Mouse (Mus musculus) heart, postnatal 36 days (tissue): ENCODE measurements at regions not wholly inside any gene's neighbourhood (a gene's known extent, or its start where the extent isn't known, plus 50 kb on each side); places are given as distances from the start of the nearest gene placed in this dataset.

ENCODE experiments used
- DNase-seq, 2 experiments: peaks; one replicate each; pipeline ENCODE4 v3.0.0; 2021 to 2022
- intact Hi-C: fragments of 180-260 bp; cut with DNase I; formaldehyde crosslinking; loops from one replicate; pipeline ENCODE4 v1.15.1; 2025

DNA sequence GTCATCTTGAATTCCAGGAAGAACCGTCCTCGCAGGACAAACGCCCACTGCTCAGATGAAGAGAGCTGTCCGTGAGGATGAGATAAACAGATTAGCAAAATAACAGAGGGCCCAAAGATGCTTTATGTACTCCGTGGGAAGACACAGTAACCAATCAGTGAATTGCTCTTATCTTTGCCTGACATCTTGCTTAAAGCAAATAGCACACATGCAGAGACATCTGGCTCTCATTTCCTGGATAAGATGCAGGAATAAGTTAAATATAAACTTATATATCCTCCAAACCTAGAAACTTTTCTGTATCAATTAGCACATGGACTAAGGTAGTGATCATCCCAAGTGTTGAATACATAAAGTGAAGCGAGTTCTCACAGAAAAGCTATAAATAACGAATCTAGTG lies 169.3 kb downstream of the Gm5426 start:
- intact Hi-C loops, result no loop called here

DNA sequence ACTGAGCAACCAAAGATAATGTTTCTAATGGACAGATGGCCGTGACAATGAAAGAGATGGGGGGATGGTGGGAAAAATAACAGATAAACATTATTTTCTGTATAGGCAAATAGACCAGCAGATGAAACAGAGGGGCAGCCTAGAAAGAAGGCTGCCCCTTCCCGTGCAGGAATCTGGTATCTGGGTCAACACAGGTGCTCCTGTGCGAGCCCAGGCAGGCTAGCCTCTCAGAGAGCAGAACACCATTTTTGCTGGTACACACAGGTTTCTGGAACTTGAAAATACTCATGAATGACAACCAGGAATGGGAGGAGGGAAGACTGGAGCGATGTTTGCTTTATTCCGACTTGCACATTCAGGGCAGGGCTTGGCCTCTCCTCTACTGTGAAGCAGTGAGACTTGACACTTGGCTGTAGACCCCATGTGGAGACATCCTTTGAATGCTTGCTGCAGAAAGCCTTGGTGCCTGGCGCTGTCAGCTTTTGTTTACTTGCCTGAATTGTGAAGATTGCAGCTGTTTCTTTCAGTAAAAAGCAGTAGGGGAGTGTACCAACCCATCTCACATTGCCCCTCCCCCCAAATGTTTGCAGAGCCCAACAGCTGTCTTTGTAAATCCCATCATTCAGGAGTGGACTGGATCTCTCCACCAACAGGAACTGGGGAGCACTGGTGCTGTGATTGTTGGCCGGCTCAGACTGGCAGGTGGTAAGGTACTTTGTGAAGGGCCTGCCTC lies 172.5 kb downstream of the Gm5426 start:
- no peak for DNase-seq
- intact Hi-C loops, result no loop called here

More for the DNA sequence above, 169.3 kb downstream of the Gm5426 start:
- no peak for DNase-seq

DNA sequence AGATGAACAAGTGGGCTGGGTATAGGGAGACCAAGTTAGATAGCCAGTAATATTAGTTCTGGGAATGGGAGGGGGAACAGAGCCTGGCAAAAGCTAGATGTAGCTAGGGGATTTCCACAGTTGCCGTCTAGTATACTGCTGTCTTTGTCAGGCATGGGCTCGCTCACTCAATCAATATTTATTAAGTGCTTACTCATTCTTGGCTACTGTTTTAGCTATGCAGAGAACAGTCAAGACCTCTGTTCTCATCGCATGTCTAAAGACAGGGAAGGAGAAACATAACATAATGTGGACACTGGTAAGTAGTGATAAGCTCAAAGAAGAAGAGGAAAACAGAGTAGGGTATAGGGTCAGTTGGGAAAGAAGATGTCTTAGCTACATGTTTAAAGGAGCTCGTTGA lies 173.4 kb downstream of the Gm5426 start:
- DNase-seq, result no peak
- intact Hi-C loops, result no loop called here

DNA sequence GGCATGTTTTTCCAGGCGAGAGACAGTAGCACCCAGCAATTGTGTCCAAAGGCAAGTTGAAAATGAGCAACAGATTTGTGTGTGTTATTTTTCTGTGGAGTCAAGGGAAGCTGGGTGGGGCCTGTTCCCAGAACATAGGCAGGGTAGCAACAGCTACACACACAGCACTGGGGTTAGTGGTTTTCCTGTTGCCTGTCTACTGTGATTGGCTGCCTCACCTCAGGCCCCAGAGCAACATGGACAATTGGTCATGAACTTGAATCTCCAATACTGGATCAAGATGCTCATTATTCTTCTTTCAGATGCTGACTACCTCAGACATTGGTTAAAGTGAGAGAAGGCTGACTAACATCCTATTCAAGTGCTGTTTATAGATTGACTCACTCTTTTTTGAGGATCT lies 188.9 kb downstream of the Gm5426 start:
- no peak for DNase-seq
- intact Hi-C loops, result no loop called here

DNA sequence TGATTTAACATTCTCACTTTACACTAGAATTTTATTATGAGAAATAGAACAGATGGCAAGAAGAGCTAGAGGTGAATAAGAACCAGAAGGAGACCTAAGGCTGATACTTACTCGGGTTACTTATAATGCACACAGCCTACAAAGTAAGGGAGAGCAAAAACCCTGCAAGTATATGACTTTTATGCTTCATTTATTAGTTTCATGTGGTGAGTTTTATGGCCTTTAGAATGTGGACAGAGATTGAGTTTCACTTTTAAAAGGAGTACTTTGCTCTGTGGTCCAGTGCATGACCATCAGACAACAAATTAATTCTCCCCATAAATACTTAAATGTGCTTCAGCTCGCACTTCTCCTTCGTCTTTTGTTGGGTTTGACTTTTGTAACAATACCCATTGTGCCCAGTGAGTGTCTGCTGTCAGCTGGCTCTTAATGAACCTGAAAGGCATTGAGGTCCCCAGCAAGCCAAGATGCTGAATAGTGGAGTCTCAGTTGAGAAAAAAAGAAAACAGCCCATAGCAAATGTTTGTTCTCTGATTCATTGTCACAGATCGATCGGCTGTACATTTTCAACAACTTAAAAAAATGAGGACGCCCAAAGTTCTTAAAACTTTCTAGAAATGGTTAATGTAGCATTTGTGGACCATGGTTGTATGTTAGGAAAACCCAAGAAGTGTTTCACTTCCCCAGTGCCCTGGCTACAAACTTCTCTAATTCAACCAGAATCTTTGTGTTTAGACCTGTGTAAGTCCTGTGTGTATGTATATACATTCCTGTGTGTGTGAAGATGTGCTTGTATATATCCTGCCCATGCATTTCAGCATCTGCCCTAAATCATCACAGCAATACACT lies 194.5 kb downstream of the Gm5426 start:
- intact Hi-C loops, result loop anchor here (5.0 to 10.0 kb wide), 4 partner anchors 74 to 424 kb away; partner anchors contain the start of gene Btg1
- DNase-seq, result no peak

DNA sequence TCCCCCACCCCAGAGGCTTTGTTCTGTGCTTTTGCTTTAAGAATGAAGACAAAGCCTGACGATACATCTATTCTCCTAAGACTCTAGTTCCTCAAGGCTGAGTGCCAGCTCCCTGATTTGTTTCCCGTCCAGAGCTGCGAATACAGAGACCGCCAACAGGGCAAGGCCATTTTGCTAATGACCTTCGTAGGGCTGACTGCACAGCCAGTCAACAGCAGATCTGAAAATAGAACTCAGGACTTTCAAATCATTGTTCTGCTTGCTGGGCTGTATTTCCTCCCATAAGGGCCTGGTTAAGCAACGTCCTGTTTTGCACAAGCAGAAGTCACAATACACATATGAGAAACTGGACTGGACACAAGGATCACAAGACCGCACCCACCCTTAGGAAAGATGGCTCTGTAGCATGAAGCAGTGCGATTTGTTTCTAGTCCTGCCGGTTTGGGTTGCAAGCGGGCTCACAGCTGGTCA lies 196.4 kb downstream of the Gm5426 start:
- peak; percentile 63 to 69 for DNase-seq
- intact Hi-C loops, result loop anchor here (2.0 to 10.0 kb wide), 5 partner anchors 75 to 422 kb away; partner anchors contain the start of gene Btg1

DNA sequence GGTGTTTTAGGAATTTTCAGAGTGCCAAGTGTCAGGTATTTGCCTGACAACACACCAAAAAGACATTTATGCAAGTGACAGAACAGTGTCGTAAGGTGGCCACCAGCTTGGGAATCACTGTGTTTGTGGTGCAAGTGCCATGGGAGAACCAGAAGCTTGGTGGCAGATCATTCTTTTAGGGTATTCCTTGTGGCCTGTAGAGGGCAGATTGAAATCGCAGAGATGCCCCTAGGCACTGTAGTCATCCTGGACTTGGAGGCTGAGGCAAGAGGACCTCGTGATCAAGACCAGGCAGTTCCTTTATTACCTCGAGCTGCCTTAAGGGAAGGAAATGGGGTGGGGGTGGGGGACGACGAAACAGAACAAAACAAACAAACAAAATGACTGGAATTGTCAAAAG lies 196.8 kb downstream of the Gm5426 start:
- intact Hi-C loops, result loop anchor here (2.0 to 10.0 kb wide), 5 partner anchors 76 to 422 kb away; partner anchors contain the start of gene Btg1
- no peak for DNase-seq

DNA sequence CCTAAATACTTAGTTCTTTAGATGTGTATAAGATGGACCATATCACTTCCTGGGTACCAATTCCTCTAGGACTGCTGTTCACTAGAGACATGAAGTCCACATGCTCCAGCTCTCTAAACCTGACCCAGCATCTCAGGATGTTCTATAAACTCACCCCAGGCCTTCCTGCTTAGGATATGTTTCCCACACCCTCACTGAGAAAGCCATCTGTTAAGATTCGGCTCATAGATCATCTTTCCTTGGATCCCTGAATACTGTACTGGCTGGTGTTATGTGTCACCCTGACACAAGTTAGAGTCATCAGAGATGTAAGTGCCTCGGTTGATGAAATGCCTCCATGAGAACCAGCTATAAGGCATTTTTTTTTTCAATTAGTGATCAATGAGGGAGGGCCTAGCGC lies 199.9 kb downstream of the Gm5426 start:
- intact Hi-C loops, result loop anchor here (10.0 kb wide), 1 partner anchor 419 kb away; no protein-coding TSS in a partner anchor
- DNase-seq, result no peak

DNA sequence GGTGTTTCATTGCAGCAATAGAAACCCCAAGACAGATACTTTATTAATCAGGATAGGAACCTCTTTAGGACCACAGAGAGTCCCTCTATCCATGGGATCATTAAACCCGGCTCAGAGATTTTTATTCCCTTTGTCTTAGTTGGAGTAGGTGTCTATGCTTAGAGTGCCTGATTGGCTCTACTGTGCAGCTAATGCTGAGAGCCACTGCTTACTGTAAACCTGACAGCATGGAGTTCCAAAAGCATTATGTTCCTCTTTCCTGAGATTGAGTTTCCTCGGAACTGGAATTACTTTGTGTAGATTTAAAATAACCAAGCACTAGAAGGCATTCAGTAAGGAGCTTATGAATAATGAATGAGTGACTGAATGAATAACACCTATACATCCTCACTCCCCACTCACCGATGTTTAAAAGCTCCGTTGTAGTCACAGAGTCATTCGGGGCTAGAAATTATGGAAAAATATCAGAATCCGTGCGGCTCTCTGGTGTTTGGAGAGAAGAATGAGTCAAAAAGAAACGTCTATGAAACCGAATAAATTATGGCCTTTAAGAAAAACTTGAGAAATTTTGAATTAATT lies 200.8 kb downstream of the Gm5426 start:
- no peak for DNase-seq
- intact Hi-C loops, result loop anchor here (10.0 kb wide), 1 partner anchor 418 kb away; no protein-coding TSS in a partner anchor

DNA sequence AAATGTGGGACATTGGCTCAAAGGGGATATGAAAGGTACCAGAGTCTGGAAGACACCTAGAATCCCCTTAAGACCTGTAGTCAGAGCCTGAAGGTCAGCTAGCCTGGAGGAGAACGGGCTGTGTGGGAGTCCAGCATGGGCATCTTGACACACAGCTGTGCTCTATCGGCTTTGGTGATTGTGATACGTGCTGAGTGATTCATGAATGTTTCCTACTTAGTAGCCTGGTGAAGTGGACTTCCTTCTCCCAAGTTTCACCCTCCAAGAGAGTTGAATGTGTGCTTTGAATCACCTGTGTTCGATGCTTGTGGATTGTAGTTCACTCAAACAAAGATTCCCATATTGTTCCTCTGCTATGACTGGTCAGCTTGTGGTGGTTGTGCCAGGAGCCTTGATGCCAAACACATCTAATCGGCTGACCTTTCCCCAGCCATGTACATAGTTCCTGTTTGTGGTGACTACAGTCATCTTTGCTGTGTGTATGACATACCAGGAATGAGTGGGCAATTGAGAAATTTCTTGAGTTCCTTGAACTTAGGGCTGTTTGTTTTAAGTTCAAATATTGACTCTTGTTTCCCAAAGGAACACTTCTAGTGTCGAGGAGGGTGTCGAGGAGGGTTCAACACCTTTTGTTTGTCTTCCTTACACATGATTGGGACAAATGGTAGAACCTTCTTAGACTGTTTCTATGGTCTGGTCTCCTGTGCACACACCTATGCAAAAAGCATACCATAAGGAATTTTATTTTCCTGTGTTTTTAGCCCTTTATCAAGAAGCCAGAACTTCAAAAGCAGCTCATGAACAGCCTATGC lies 201.6 kb downstream of the Gm5426 start:
- intact Hi-C loops, result loop anchor here (10.0 kb wide), 1 partner anchor 417 kb away; no protein-coding TSS in a partner anchor
- peak in 1 of 2 experiments; percentile 15 for DNase-seq

DNA sequence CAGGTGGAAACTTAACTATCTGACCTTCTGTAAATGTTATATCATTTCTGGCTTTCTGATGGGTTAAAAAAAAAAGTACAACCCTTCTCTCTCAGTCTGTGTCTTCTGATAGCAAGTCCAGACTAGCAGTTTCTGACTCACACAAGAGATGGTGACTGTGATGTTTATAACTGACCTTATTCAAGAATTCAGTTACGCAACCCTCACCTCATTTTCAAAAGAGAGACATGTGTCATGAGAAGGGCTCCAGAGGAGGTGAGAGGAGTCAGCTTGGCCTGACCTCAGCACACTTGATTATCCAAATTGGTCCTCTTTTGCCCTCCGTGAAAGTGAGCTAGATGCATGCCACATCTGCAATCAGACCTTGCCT lies 202.2 kb downstream of the Gm5426 start:
- DNase-seq, result no peak
- intact Hi-C loops, result loop anchor here (10.0 kb wide), 1 partner anchor 416 kb away; no protein-coding TSS in a partner anchor

DNA sequence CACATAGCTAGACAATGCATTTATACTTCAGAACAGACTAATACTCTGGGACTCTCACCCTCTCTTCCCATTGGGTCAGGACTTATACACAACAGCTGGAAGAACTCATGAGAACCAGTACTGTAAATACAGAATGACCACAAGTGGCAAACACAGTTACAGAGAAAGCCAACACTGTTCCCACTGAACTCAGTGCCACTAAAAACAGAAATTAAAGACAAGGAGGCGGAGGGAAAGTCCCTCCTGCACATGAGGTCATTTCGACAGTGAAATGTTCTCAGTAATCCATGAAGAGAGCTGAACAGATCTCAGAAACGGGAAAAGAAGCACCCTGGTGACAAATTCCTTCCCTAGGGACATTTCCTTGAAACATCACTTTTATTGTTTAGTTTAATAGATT lies 206.1 kb downstream of the Gm5426 start:
- no peak for DNase-seq
- intact Hi-C loops, result no loop called here

DNA sequence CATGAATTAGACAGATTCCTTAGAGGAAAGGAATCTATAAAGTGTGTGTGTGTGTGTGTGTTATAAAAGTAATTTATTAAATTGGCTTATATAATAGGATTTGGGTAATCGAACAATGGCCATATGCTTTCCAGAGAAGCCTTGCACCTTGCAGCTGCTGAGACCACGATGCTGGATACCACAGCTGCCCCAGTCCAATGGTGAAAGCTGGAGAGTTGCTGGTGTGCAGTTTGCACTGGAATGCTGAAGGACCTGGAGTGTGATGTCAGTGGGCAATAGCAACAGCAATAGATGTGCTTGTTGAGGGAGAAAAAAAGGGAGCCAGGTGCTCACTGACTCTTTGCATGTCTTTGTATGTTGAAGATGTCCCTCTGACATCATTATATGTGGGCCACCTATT lies 207.3 kb downstream of the Gm5426 start:
- intact Hi-C loops, result no loop called here
- DNase-seq, result no peak

DNA sequence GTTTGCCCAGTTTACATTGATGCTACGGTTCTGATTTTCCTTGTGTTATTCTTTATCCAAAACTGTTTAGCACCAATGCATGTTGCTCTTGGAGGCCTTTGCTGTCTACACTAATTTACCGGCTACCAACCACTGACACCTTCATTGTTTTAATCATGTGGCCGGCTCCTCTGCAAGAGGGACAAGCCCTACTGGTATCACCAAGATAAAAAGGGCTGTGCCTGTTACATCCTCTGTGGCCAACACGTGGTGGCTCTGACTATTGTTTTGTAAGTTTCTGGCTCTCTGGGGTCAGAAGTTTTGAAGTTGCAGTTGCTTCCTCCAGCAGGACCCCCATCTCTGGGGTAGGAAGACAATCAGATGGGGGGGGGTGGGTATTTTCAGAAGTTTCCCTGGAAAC lies 214.3 kb downstream of the Gm5426 start:
- DNase-seq, result no peak
- intact Hi-C loops, result no loop called here

DNA sequence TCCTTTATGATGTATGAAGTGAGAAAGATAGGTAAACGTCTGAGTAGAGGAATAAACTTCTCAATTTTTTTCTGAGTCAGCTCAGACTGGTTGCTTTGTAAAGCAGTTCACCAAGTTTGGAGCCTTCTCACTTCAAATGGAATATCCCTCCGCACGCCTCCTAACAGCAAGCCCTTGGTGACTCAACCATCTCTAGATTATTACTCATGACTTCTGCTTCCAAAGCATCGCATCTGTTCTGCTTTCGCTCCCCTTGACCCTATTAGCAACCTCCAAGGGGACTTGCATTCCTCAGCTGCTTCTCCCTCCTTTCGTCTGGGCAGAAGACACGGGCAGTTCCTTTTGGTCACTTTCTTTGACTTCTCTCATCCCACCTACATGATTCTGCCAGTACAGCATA lies 214.9 kb downstream of the Gm5426 start:
- DNase-seq, result no peak
- intact Hi-C loops, result no loop called here

DNA sequence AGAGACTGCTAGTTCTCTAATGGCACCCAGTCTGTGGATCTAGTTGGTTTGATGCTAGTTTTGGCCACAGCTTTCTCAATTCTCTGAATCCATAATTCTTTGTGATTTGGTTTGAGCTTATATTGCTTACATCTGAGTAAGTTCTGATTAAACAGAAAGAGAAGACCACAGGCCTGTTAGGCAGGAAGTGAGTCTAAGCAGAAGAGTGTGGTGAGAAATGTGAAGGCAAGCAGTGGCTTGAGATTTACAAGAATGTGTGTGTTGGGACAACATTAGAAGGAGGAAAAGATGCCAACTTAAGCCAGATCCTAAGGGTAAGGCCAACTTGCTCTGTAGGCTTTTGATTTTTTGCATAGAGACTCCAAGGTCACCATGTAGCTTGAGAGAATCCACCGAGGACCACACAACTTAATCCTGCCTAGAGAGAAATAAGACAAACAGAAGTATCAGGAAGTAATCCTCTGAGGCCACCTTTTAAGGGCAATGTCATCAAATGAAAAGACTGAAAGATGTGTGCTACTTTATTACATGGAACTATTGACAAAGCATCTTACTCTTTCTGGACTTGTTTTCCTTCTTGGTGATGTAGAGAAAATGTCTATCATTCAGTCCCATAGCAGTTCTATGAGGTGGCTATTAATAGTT lies 220.7 kb downstream of the Gm5426 start:
- DNase-seq, result no peak
- intact Hi-C loops, result no loop called here

DNA sequence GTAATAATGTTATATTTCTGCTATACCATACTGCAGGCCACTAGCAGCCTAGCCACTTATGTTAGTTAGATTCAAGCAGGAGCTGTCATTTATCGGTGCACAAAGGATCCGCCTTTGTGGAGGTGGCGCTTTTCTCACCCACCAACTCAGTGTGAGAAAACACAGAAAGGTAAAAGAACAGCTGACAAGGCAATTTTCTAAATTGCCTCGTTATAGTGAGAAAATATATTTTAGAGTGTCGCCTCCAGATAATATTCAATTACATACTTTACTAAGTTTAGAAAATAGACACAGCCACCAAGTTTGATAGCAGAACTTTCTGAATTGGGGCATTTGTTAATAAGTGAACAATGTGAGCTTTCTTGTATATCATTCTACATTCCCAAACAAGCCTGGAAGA lies 221.2 kb downstream of the Gm5426 start:
- intact Hi-C loops, result no loop called here
- DNase-seq, result no peak

DNA sequence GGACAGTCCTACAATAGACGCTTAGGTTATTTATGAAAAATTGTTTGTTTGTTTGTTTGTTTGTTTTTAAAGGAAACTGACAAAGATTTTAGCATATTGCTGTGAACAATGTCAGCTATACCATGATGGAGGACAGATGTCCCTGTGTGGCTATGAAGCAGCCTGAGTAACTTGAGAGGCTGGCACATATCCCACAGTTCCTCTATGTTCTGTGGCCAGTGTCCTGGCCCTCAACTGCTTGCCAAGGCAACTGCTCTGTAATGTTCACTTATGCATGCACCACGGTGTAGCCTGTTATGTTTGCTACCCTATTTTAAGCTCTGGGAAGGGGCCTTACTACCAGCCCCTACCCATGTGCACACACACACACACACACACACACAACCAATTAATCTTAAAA lies 222.6 kb downstream of the Gm5426 start:
- DNase-seq, result no peak
- intact Hi-C loops, result no loop called here

DNA sequence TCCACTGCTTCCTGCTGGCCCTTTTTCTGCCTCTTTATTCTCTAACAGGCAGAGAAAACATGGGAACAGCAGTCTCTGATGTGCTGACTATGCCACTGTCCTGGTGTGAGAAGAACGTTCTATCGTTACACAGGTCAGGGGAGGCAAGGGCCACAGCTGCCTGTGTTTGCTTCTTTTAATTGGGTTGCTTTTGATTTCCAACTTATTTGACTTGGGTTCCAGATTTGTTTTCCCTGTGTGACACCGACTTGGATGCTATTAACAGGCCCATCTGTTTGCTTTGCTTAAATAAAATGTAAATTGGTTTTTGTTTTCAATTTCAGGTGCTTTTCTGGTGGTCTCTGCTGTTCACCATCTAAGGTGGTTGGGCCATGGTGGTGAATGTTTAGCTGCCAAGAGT lies 225.8 kb downstream of the Gm5426 start:
- DNase-seq, result no peak
- intact Hi-C loops, result no loop called here

DNA sequence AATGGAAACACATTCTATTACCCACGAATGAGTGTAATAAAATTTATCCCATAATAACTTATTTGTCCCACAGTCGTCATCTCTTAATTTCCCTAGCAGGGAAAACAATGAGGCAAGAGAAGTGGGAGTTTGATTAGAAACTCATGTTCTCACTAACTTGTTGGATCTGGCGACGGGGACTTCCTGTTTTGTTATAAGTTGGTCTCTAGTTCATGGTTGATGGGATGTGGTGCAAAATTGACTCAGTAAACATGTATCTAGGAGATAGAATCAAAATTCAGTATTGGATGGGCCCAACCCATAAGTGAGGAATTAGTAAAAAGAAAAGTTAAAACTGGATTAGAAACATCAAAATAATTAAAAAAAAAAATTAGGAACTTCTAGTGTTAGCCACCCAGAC lies 227.5 kb downstream of the Gm5426 start:
- intact Hi-C loops, result no loop called here
- no peak for DNase-seq
